Mouse (Mus musculus): ENCODE results near the gene Atrn.

The Atrn gene

DNA sequence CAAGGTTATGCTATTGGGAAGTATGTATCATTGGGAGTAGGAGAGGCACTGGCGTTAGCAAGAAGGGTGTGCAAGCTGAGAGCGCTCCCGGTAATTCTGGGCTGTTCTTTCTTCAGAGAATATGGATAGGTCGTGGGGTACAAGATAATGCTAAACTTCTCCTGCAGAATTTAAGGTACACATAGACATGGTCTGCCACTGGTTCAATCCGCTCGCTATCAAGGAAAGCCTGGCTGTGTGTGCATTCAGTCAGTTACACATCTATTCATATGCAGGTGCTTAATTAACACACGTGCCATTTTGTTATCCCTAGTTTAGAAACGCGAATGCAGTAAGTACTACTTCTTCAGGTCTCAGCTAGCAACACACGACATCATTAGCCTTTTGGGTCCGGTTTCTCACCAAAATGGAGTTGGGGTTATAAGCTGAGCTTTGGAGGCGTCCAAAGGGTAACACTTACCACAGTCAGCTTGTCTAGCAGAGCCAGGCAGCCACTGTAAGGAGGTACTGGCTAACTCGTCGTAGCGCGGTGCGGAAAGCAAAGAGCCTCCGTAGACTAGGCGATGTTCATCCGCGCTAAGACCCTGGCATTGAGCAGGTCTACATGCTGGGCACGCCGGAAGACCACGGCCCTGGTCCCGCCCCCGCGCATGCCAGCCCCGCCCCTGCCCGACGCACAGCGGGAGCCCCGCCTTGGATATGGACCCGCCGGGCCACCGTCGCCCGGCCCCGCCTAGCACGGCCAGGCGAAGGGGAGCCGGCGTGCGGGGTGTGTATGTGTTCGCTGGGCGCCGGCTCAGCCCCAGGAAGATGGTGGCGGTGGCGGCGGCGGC is at the start of gene Atrn, which contains the start of gene 4930402H24Rik:
Gene Atrn (plus strand): TSS at position 745 of the 833 bp plus-strand sequence.
Gene 4930402H24Rik (minus strand): TSS at position 656 of the 833 bp plus-strand sequence.
- peak; percentile 82 to 85 for DNase-seq (ENCODE audit: low spot score in 2 of 2)

DNA sequence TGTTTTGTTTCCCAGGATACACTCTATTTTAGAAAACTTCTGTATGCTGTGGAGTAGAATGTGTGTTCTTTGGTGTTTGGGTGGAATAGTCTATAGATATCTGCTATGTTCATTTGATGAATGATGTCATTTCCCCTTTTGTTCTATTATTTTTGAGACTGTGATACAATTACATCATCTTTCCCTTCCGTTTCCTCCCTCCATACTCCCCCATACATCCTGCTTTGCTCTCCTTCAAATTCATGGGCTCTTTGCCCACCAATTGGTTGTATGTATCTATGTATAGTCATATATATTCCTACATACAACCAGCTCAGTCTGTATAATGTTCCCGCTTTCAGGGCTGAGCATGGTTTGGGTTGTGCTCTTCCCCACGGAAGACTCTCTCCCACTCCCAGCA is 44.2 kb upstream of the Atrn start:
- no peak for DNase-seq (ENCODE audit: low spot score in 2 of 2)

DNA sequence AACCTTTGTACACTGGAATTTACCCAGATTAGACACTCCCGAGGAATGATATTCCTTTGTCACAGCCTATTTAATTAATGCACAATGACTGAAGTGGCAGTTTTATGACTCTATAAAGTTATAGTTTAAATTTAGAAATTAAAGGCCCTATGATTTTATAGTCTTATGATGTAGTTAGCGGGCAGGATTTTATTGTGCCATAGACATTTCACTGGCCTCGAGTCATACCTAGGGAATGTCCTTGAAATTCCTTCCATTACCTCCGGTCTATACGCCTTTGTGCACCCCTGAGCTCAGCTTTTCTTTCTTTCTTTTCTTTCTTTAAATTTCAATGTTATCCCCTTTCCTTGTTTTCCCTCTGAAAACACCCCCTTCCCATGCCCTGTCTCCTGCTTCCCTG is 35.4 kb upstream of the Atrn start:
- DNase-seq (ENCODE audit: low spot score in 2 of 2) = no peak

DNA sequence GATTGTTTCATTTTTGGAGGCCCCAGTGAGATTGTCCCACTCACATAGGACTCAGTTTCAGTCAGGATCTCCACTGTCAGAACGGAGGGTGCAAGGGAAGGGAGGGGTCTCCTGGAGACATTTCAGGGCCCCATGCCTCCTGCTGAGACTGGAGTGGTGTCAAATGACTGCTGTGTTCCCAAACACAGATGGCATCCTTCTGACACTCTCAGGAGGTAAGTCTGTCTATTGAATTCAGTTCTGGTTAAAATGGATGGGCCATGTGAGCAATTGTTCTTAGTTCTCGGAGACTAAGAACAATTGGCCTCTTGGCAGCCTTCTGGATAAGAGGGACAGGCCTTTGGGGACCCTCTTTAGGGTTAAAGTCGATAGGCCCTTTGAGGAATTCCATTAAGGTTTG is 28.9 kb upstream of the Atrn start:
- DNase-seq (ENCODE audit: low spot score in 2 of 2) = no peak

DNA sequence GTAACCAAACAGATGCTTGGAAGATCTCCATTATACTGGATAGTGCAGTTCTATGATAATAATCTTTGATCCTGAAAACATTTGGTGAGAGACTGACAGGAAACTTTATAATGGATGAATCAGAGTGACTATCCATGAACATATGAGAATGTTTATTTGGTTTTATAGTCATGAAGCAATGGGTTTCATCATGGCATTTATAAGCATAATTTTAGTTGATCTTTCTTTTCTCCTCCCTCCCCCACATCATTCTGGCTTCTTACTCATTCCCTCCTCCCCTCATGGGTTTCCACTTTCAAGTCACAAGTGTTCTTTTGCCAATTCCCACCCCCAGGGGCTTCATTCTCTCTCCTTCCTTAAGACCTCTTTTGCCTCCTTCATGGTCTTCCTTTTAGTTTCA is 19.3 kb upstream of the Atrn start:
- DNase-seq (ENCODE audit: low spot score in 2 of 2) = no peak

DNA sequence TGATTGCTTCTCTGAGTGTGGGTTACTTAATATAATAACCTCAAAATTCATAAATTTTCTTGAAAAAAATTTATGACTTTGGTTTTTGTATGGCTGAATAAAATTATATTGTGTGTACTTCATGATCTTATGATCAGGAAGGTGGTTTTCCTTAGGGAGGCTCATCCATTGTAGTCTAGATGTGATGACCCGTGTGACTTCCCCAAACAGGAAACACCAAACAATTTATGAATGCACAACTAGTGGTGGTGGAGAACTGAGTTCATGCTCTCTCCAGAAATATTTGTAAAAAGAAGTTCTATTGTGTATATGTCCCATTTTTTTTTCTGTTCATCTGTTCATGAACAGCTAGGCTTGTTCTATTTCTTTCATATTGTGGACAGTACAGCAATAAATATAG is 18.8 kb upstream of the Atrn start:
- no peak for DNase-seq (ENCODE audit: low spot score in 2 of 2)

DNA sequence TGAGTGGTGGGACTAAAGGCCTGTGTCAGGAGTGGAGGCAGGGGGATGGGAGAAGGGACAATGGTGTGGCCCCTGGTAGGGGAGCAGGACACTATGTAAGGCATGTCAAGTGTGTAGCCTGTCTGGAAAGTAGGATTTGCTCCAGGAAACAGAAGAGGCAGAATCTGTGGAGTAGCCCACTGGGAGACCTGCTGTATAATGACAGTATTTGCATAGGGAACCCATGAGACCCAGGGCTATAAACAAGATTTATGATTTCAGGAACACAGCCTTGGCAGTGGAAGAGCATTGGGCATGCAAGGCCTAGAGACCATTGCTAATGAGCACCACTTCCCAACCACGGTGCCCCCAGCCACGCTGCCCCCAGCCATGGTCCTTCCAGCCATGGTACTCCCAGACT is 9.4 kb upstream of the Atrn start:
- no peak for DNase-seq (ENCODE audit: low spot score in 2 of 2)

DNA sequence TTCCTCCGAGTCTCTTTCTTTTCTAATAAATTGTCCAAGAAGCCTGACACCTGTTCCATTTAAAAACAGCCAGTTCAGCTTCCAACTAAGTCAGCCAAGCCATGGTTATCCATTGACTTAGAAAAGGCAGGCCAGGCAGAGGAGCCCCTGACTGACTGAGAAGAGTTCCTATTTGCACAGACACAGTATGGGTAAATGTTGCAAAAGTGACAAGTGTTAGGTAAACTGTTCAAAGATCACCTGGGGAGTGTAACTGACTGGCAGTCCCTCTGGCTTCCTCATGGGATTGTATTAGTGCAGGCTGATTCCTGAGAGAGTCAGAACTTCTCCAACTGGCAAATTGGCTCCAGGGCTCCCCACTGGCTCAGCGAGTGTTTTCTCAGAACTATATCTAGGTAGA is 8.4 kb upstream of the Atrn start:
- DNase-seq (ENCODE audit: low spot score in 2 of 2) = no peak

DNA sequence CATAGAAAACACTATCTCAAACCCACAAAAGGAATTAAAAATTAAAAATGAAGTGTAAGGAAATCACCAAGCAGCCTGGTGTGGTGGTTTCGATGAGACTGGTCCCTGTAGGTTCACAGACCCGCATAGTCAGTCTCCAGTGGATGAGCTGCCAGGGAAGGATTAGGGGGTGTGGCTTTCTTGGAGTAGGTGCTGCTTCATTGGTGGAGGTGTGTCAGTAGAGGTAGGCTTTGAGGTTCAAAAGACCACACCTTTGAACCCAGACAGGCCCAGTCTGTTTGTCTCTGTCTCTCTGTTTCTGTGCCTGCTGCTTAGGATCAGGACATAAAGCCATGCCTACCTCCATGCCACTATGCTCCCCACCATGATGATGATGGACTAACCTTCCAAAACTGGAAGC is 7.5 kb upstream of the Atrn start:
- DNase-seq (ENCODE audit: low spot score in 2 of 2) = no peak

DNA sequence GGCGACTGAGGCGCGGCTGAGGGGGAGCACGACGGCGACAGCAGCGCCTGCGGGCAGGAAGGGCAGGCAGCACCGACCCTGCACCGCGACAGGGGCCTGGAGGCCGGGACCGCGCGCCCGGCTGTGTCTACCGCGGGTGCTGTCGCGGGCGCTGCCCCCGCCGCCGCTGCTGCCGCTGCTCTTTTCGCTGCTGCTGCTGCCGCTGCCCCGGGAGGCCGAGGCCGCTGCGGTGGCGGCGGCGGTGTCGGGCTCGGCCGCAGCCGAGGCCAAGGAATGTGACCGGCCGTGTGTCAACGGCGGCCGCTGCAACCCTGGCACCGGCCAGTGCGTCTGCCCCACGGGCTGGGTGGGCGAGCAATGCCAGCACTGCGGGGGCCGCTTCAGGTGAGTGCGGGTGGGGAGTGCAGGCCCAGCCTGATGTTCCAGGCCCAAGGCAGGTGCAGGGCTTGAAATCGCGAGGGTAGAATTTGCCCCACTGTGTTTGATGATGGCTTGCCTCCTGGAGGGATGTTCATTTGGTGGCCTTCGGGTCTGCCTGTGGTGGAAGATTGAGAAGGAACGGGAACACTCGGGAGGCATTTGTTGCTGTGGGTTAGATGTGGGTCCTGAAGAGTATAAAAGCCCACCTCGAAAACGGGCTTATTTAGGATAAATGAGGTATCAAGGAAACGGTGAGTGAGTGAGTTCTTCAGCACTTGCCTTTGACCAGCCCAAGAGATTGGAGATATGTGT is 455 bp downstream of the Atrn start:
- no peak for DNase-seq (ENCODE audit: low spot score in 2 of 2)

DNA sequence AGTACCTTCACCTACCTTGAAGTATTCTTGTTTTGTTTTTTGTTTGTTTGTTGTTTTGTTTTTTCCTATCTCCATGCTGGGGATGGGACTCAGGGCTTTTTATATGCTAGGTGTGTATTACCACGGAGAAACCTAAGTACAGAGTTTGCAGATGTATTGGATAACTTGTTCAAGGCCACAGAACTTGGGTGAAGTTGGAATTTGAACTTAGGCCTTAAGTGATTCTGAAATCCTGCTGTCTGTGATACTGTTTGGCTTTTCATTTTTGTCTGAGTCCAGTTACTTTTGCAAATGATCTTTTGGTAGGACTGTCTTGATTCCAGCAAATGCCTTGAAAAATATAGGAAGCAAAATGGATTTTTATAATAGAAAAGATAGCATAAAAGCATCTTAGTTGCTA is 5.4 kb downstream of the Atrn start:
- DNase-seq (ENCODE audit: low spot score in 2 of 2) = no peak

DNA sequence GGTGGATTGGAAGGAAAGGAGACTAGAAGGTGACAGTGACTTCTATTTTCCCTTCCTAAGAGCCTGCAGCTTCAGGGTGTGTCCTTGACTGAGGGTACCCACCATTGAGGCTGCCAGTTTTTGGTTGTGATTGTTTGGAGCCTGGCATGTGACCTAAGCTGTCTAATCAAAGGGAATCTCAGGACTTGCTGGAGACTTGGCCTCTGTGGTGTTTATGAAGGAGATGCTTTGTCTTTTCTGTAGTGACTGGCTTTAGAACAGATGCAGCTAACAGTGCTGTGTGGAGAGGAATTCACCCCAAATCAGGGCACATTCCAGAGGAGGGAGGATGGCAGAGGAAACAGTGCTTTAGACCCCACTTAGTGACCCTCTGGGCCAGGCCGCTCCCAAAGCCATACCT is 8.6 kb downstream of the Atrn start:
- DNase-seq (ENCODE audit: low spot score in 2 of 2) = no peak

DNA sequence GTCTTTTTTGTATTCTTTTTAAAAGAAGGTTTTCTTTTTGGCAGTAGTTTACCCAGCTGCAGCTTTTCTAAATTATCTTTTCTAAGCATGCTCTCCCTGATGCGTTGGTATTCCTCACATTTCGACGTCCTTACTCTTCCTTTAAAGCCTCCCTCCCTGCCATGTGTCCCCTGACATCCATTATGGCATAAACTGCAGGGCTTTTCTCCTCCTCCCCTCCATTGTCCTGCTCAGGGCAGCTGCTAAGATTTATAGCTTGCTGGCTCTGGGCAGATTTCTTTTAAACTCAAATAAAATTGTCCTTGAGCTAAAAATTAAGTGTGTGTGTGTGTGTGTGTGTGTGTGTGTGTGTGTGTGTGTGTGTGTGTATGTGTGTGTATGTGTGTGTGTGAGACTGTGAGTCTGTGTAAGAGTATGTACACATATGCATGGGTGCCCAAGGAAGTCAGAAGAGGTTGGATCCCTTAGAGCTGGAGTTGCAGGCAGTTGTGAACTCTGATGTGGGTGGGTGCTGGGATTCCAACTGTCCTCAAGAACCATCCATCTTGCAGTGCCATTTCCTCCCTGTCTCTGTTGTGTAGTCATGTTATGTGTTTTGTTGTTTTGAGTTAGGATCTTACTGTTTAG is 10.3 kb downstream of the Atrn start:
- no peak for DNase-seq (ENCODE audit: low spot score in 2 of 2)

DNA sequence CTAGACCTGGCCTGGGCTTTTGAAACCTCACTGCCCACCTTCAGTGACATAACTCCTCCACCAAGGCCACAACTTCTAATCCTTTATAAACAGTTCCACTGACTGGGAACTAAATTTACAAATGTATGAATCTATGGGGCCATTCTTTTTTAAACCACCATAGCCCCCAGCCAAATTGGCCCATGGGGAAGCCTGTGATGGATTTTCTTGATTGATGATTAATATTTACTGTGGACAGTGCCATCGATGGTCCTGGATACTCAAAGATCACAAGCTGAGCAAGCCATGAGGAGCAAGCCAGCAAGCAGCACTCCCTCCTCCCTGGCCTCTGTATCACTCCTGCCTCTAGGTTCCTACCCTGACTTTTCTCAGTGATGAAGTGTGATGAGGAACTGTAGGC is 11.4 kb downstream of the Atrn start:
- no peak for DNase-seq (ENCODE audit: low spot score in 2 of 2)

DNA sequence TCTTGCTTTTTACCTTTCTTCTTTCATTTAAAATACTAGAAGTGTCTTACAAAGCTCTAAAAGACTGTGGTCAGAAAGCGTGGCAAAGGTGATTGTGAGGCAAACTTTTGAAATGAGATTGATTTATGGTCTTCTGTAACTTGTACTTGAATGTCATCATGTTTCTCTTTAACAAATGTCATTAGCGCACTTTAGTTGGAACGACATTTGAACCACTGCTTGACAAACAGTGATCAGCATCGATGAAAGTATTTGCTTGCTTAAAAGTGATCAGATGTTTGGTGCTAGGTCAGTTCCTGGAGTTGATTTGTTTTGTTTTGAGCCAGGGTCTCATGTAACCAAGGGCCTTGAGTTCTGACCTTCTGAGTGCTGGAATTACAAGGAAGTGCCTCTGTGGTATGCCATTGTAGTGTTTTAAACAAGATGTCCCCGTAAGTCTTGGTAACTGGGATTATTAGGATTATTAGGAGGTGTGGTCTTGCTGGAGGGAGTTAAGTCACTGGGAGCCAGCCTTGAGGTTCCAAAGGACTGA is 12.8 kb downstream of the Atrn start:
- no peak for DNase-seq (ENCODE audit: low spot score in 2 of 2)

DNA sequence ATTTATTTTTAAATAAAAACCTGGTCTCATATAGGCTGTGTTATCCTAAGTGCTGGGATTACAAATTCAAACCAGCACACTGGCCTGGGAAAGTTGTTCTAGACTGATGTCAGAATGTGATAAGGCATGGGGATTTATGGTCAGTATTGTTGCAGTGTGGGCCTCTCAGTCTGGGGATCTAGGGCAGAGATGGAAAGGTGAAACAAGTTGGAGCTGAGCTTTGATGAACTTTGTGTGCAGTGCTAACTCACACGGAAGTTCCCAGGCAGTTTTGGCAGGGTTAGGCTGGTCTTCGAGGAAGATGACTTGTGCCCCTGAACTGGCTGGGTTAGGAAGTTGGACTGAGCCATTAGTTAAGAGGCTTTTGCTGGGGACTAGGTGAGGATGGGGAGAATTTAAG is 18.7 kb downstream of the Atrn start:
- peak in 1 of 2 experiments; percentile 59 for DNase-seq (ENCODE audit: low spot score in 2 of 2)

DNA sequence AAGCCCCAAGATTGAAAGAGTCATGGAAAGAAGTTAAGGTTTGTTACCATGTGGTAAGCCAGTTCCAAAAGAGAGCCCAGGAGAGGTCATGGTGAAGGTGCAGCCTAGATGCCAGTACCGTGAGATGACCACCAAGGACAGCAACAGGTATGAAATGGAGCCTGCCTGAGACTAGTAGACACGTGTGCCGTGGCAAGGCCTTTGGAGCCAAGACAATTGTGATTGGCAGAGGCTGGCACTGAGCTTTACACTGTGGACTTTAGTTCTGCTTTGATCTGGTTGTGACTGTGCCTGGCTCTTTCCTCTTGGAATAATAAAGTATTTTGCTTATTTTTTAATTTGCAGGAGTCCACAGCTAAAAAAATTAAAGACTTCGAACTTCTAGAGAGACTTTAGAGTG is 21.7 kb downstream of the Atrn start:
- DNase-seq (ENCODE audit: low spot score in 2 of 2) = no peak

DNA sequence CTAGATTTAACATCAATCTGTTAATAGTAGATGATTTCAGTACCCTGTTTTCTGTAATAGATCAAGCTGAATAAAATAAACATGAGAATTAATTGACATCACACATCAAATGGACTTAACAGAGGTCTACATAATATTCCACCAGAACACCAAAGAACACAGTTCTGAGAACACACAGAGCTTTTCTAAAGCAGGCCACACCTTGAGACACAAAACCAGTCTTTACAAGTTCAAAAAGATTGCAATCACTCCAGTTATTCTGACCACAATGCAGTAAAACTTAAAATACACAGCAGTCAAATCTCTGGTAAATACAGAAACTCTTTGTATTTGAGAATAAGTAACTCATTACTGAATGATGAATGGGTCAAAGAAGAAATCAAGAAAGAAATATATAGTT is 22.2 kb downstream of the Atrn start:
- no peak for DNase-seq (ENCODE audit: low spot score in 2 of 2)

DNA sequence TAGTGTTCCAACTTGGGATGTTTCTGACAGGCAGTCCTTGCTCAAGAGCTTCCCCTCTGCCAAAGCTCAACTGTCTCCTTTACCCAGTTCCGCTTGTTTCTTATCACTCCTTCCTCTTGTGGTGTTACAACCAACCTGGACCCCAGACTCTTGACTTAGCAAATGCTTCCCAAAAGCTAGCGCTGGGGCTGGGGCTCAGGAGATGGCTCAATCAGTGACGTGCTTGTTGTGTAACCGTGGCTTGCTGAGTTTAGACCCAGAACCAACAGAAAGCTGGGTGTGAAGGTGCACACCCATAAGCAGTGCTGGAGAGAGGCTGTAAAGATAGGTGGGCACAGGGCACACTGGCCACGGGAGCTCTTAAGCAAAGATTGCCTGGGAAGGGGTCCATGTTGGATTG is 23.7 kb downstream of the Atrn start:
- DNase-seq (ENCODE audit: low spot score in 2 of 2) = no peak

DNA sequence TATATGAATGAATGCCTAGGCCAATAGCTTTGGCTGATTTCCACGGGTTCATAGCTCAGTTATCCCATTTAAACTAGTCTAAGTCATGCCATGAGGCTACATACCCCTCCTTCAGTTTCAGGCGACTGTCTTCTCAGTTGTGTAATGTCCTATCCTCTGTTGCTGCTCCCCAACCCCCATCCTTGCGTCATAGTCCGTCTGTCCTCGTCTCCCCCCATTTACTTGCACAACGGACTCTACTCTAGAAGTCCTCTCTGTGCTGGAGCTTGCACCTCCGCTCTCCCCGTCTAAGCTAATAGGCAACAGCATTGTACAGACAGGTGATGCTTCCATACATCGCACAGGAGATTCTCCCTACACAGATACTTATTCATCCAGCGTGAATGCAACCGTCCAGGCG is 26.6 kb downstream of the Atrn start:
- DNase-seq (ENCODE audit: low spot score in 2 of 2) = no peak

DNA sequence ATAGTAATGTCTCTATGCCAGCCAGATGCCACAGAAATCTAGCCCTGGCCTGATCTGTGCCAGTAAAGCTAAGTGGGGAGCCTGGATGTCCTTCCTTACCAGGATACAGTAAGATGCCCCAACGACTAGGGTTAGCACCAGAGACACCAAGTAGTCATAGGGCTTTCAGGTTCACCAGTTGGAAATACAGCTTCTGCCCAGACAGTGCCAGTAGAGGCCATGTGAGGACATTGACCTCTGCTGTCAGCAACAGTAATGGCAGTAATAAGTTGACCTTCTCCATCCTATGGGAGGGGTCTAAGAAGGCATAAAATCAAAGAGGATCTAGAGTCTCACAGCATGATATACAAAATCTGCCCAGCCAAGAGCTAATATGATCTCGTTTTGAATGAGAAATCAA is 43.5 kb downstream of the Atrn start:
- no peak for DNase-seq (ENCODE audit: low spot score in 2 of 2)

DNA sequence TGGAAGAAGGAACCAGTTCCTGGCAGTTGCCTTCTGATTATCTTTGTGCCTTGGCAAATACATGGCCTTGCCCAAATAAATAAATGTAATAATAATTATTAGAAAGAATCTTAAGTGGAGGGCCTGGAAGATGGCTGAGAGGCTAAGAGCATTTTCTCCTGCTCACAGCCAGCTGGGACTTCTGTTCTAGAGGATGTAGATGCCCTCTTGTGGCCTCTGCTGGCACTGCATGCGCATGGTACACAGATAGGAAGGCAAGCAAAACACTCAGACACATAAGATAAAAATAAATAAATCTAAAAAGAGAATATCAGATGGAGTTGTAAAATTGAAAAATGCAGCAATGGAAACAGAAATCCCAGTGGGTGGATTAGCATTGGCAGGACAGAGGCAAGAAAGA is 44.3 kb downstream of the Atrn start:
- DNase-seq (ENCODE audit: low spot score in 2 of 2) = peak; percentile 62 to 82

DNA sequence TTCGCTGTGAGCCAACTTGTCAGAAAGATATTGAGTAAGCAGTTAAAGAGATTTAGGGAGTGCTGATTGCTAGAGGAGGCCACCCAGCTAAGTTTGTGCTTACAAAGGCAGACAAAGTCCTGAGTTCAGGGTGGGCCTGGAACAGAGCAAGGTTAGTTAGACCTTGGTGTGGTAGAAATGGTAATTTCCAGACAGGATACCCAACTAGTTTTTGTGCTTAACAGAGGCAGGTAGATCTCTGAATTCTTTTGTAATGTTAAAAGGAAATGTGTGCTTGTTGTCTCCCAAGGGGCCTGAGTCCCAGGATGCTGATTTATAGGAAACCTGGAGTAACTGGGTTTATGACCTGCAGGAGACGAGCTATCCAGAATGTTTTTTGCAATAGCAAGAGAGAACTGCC is 52.6 kb downstream of the Atrn start:
- DNase-seq (ENCODE audit: low spot score in 2 of 2) = no peak
